ENCODE assay signal across 8 mouse cellular contexts in the genomic region with DNA sequence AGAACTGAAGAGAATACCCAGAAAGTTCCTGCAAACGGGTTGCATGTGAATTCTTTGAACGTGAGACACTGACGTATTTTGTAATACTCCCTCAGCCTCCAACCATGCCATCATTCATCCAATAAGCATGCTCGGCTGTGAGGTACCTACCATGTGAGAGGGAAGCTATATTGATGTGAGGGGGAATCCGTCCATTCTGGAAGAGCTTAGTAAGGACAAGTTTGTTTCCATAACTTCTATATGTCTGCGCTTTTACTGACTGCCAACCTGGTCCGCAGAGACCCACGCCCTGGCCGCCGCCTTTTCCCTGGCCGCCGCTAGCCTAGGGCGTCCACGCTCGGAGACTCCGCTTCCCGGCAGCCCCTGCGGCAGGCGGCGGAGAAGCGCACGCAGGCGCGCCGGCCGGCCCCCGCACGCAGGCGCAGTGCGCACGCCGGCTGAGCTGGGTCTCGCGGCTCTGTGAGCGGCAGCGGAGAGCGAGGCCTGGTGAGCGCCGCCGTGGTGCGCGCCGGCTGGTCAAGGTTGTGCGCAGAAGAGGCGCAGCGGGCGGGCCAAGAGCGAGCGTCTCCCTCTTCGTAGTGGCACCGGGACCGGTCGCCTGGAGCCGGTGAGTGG. TPM values are rescaled to one million over a fixed set of nuclear protein-coding genes. Genes with fewer than 3 reads are reported as not detected.
DNase-seq lines count a peak whose midpoint lies in the region; ATAC-seq lines count a peak whose summit lies in the region.

No protein-coding gene starts in this region.

- no peaks in the 10 kb centered on the region for H3K4me1 ChIP-seq in hindbrain, embryonic 11.5 days (replicated peaks; ENCODE audit: control insufficient read depth, insufficient read depth, low read length)

- H3K27ac ChIP-seq in hindbrain, embryonic 11.5 days (ENCODE audit: low read depth, low read length), result peak overlapping the region; percentile 99

- H3K4me3 ChIP-seq in hindbrain, embryonic 11.5 days (ENCODE audit: low read depth, low read length), result peak overlapping the region; percentile 92

- H3K9ac ChIP-seq in hindbrain, embryonic 11.5 days (ENCODE audit: low read depth, low read length), result peak overlapping the region; percentile 89

- WGBS in hindbrain, embryonic 11.5 days, result under 1% methylated on average over 44 of the region's 54 CpGs

- no peaks in the 10 kb centered on the region for H3K9me3 ChIP-seq in hindbrain, embryonic 11.5 days (ENCODE audit: control insufficient read depth, low read length)

- H3K36me3 ChIP-seq in hindbrain, embryonic 11.5 days (ENCODE audit: control insufficient read depth, insufficient read depth, low read length), result no peaks in the 10 kb centered on the region

- H3K4me2 ChIP-seq in hindbrain, embryonic 11.5 days (replicated peaks; ENCODE audit: low read depth, low read length), result peak overlapping the region; percentile 60

- peak; percentile 96 for ATAC-seq in hindbrain, embryonic 11.5 days (ENCODE audit: low FRiP score)

- peak; percentile 94 for DNase-seq in MN1 (ENCODE audit: low spot score)
- peak; percentile 90 for DNase-seq in cerebellum, adult 9-10 months
- DNase-seq in frontal cortex, adult 2 months (ENCODE audit: extremely low spot score in 1 of 2, low spot score in 1 of 2), result peak; percentile 67 to 89
- DNase-seq in hindbrain, embryonic 11.5 days (ENCODE audit: low spot score), result peak; percentile 96
- peak; percentile 86 to 93 for DNase-seq in layer of hippocampus, postnatal 10 days (ENCODE audit: low spot score in 2 of 2)
- DNase-seq in lung, postnatal 10 days, result peak; percentile 93
- DNase-seq in ovary, postnatal 36 days (ENCODE audit: low spot score), result peak; percentile 93
- peak; percentile 92 for DNase-seq in thymus, postnatal 25 days

- H3K27me3 ChIP-seq in hindbrain, embryonic 11.5 days (ENCODE audit: control insufficient read depth, insufficient read depth, low read length), result peaks cover 4% of the 10 kb centered on the region; the same call in 1 of the 2 replicates

RNA-seq across cellular contexts. Expression of a gene that starts 4.5 kb away (rescaled TPM):
- 44.0 and 48.2 TPM in 2 replicates for polyA plus RNA-seq in frontal cortex, adult 2 months (2012; rRNA removed)
- 82.4 and 96.6 TPM in 2 replicates for polyA plus RNA-seq in hindbrain, embryonic 11.5 days (2014; fragmentation: Nextera tagmentation; extraction: Ambion mirVana)
- 100 to 1,000 TPM in 1 of 2 experiments, 10 to 100 TPM in 1; 96.2 to 102 TPM for total RNA-seq in layer of hippocampus, postnatal 10 days (2021)

RNA-seq across cellular contexts. Expression of a gene that starts 44.1 kb away (rescaled TPM):
- polyA plus RNA-seq in frontal cortex, adult 2 months (2012; rRNA removed), result 3.0 TPM in 2 replicates
- 2.2 and 2.5 TPM in 2 replicates for polyA plus RNA-seq in hindbrain, embryonic 11.5 days (2014; fragmentation: Nextera tagmentation; extraction: Ambion mirVana)
- total RNA-seq in layer of hippocampus, postnatal 10 days (2021), result 1 to 10 TPM; 2.9 to 3.3 TPM

RNA-seq across cellular contexts. Expression of a gene that starts 44.7 kb away (rescaled TPM):
- 3.8 and 4.5 TPM in 2 replicates for polyA plus RNA-seq in frontal cortex, adult 2 months (2012; rRNA removed)
- 2.0 and 2.7 TPM in 2 replicates for polyA plus RNA-seq in hindbrain, embryonic 11.5 days (2014; fragmentation: Nextera tagmentation; extraction: Ambion mirVana)
- 1 to 10 TPM; 1.9 to 2.3 TPM for total RNA-seq in layer of hippocampus, postnatal 10 days (2021)

RNA-seq across cellular contexts. Expression of a gene that starts 58.0 kb away (rescaled TPM):
- 5.0 and 5.4 TPM in 2 replicates for polyA plus RNA-seq in frontal cortex, adult 2 months (2012; rRNA removed)
- polyA plus RNA-seq in hindbrain, embryonic 11.5 days (2014; fragmentation: Nextera tagmentation; extraction: Ambion mirVana), result 12.2 and 14.2 TPM in 2 replicates
- total RNA-seq in layer of hippocampus, postnatal 10 days (2021), result 1 to 10 TPM; 4.5 to 5.8 TPM

Comparison
In these comparisons a context has a peak if more than half of its experiments do, and no peak if none do; other contexts are left out.
1. Peak in every context shown above with its lines: DNase-seq, ATAC-seq, H3K4me3 ChIP-seq and H3K27ac ChIP-seq.